Mouse (Mus musculus) myocyte (in vitro differentiated cells): ENCODE results near the gene Mrps18a. TPM values are rescaled to one million over a fixed set of nuclear protein-coding genes. Genes with fewer than 3 reads are reported as not detected.
A peak's percentile ranks its signal among the peaks of the same experiment; 100 is the strongest.

Experiments
- H3K27me3 ChIP-seq: one replicate; pipeline ENCODE4 v1.6.1; 2011; ENCODE audit not compliant: control insufficient read depth, insufficient read depth, insufficient read length
- H3K36me3 ChIP-seq: one replicate; pipeline ENCODE4 v1.6.1; 2011; ENCODE audit not compliant: control insufficient read depth, insufficient read depth
- H3K4me2 ChIP-seq: one replicate; pipeline ENCODE4 v1.6.1; 2011; ENCODE audit warnings: low read depth, control low read depth
- H3K4me3 ChIP-seq: one replicate; pipeline ENCODE4 v1.5.1; 2011; ENCODE audit warnings: mild to moderate bottlenecking, control low read depth, moderate library complexity
- H3K79me2 ChIP-seq: one replicate; pipeline ENCODE4 v1.6.1; 2011; ENCODE audit not compliant: control insufficient read depth, insufficient read depth
- H3ac ChIP-seq: one replicate; pipeline ENCODE4 v1.6.1; 2011; ENCODE audit not compliant: control insufficient read depth, insufficient read length
- CEBPB ChIP-seq: IDR thresholded peaks from 2 replicates; pipeline ENCODE4 v1.6.1; 2011; ENCODE audit warnings: mild to moderate bottlenecking, moderate library complexity; ENCODE audit not compliant: poor library complexity, insufficient read depth, severe bottlenecking
- E2F4 ChIP-seq: IDR thresholded peaks from one replicate; pipeline ENCODE4 v1.6.1; 2011; ENCODE audit warnings: mild to moderate bottlenecking, control low read depth, moderate library complexity; ENCODE audit not compliant: insufficient read depth
- MAX ChIP-seq: IDR thresholded peaks from one replicate; pipeline ENCODE4 v1.6.1; 2011; ENCODE audit warnings: low read depth, mild to moderate bottlenecking, control low read depth
- MYOD1 ChIP-seq, 3 experiments: IDR thresholded peaks; one replicate each; pipeline ENCODE4 v1.6.1; 2011; ENCODE audit warnings: control low read depth in 2 of 3, low read depth in 2 of 3, mild to moderate bottlenecking in 2 of 3, moderate library complexity in 1 of 3; ENCODE audit not compliant: insufficient read length in 2 of 3, control insufficient read depth in 1 of 3
- MYOG ChIP-seq, 3 experiments: IDR thresholded peaks; one replicate each; pipeline ENCODE4 v1.6.1; 2011; ENCODE audit warnings: control low read depth in 2 of 3, low read depth in 2 of 3, mild to moderate bottlenecking in 2 of 3; ENCODE audit not compliant: insufficient read length in 2 of 3, control insufficient read depth in 1 of 3, insufficient read depth in 1 of 3
- POLR2A ChIP-seq: IDR thresholded peaks from one replicate; pipeline ENCODE4 v1.6.1; 2011; ENCODE audit warnings: low read depth, mild to moderate bottlenecking, control low read depth, moderate library complexity; ENCODE audit not compliant: insufficient read length
- POLR2AphosphoS2 ChIP-seq: IDR thresholded peaks from one replicate; pipeline ENCODE4 v1.6.1; 2011; ENCODE audit warnings: low read depth, control low read depth; ENCODE audit not compliant: insufficient read length
- REST ChIP-seq: IDR thresholded peaks from one replicate; pipeline ENCODE4 v1.6.1; 2011; ENCODE audit warnings: mild to moderate bottlenecking, control low read depth, moderate library complexity; ENCODE audit not compliant: insufficient read depth, insufficient read length
- SRF ChIP-seq: IDR thresholded peaks from one replicate; pipeline ENCODE4 v1.6.1; 2011; ENCODE audit warnings: low read depth; ENCODE audit not compliant: control insufficient read depth, insufficient read length
- TCF12 ChIP-seq: IDR thresholded peaks from one replicate; pipeline ENCODE4 v1.6.1; 2011; ENCODE audit warnings: mild to moderate bottlenecking, control low read depth; ENCODE audit not compliant: poor library complexity, insufficient read depth, severe bottlenecking
- TCF3 ChIP-seq: IDR thresholded peaks from one replicate; pipeline ENCODE4 v1.6.1; 2011; ENCODE audit warnings: low read depth, control low read depth; ENCODE audit not compliant: insufficient read length
- USF1 ChIP-seq: IDR thresholded peaks from one replicate; pipeline ENCODE4 v1.6.1; 2011; ENCODE audit warnings: low read depth, mild to moderate bottlenecking, control low read depth, moderate library complexity
- polyA plus RNA-seq: library from polyadenylated mRNA; unstranded; fragments of >200 nt; fragmentation: generic; extraction: Trizol; gene quantifications from one replicate; pipeline ENCODE4 v1.2.1, GENCODE M21; 2012; ENCODE audit warnings: missing spikeins

Mrps18a gene
- polyA plus RNA-seq, 1 experiment = 112 TPM

DNA sequence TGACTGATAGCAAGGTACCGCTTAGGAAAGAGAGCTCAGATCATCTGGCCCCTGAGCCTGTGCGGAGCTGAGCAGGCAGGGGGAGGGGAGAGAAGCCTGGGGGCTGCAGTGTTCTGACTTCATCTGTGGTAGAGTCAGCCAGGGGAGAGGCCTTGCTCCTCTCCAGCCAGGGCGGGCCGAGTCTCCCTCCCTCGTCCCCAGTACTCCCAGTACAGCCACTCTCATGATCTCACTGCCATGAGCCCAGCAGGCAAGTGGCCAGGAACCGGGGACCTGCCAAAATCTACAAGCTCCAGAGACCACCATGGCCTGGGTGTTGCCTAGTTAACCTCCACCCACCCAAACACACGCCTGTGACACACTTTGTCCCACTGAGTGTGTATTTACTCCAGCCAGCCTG is 29.1 kb upstream of the Mrps18a start:
- H3K4me2 ChIP-seq = no peak overlapping the region
- TF ChIP-seq TCF12 = no peak
- no peak for TF ChIP-seq TCF3
- TF ChIP-seq MYOG (IDR thresholded peaks at IDR 0.05; ENCODE audit: control insufficient read depth in 1 of 3, insufficient read depth in 1 of 3, insufficient read length in 2 of 3, low read depth in 2 of 3) = no peak
- TF ChIP-seq REST = no peak
- TF ChIP-seq E2F4 = no peak
- no peak for TF ChIP-seq MAX
- no peak for TF ChIP-seq CEBPB
- no peak for TF ChIP-seq MYOD1 (IDR thresholded peaks at IDR 0.05; ENCODE audit: control insufficient read depth in 1 of 3, insufficient read length in 2 of 3, low read depth in 2 of 3)
- TF ChIP-seq USF1 = no peak
- no peak for TF ChIP-seq POLR2A
- no peak for TF ChIP-seq SRF
- no peak for TF ChIP-seq POLR2AphosphoS2
- no peak overlapping the region for H3K4me3 ChIP-seq
- H3K79me2 ChIP-seq = no peaks in the 10 kb centered on the region
- H3ac ChIP-seq = no peak overlapping the region
- no peaks in the 10 kb centered on the region for H3K27me3 ChIP-seq
- H3K36me3 ChIP-seq = no peaks in the 10 kb centered on the region

DNA sequence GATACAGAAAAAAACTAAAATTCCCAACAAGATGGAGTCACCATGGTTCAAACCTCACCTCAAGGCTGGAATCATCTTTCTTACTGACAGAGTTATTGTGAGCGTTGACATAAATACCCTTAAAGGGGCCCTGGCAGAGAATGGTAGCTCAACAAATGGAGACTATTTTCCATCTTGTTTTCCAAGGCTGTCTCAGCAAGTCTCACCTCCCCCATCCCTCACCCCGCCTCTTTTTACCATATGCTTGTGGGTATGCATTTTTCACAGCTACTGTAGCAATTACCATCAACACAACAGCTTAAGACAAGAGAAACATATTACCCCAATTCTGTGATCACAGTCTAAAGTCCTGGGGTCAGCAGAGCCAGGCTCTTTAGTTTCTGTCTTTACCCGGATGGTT is 27.4 kb upstream of the Mrps18a start:
- Histone ChIP-seq H3K4me2 (no peak overlapping the region), H3K36me3 (no peaks in the 10 kb centered on the region), H3K27me3 (no peaks in the 10 kb centered on the region), H3K4me3 (no peak overlapping the region), H3K79me2 (no peaks in the 10 kb centered on the region), H3ac (no peak overlapping the region)
- TF ChIP-seq MYOD1 (IDR thresholded peaks at IDR 0.05; ENCODE audit: control insufficient read depth in 1 of 3, insufficient read length in 2 of 3, low read depth in 2 of 3) (no peak), MAX (no peak), SRF (no peak), E2F4 (no peak), CEBPB (no peak), TCF3 (no peak), POLR2AphosphoS2 (no peak)

DNA sequence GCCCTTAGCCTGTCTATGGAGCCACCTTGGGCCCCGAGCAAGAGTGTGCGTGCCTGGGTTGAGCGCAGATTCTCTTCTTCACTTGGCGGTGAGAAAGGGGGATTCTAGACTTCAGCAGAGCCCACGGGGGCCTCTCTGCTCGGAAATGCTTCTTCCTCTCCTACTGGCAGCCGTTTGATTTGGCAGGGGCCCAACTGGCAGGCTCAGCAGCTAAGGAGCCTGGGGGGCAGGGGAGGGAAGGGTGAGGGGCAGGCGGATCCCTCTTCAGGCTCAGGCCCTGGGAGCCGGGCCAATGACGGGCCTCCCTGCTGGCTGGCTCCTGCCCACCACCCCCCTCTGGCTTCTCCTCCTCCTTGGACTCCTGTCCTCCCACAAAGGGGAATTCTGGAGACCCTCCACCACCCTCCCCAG is 26.7 kb upstream of the Mrps18a start:
- H3K27me3 ChIP-seq = no peaks in the 10 kb centered on the region
- H3ac ChIP-seq = no peak overlapping the region
- H3K4me2 ChIP-seq = no peak overlapping the region
- H3K79me2 ChIP-seq = no peaks in the 10 kb centered on the region
- H3K36me3 ChIP-seq = no peaks in the 10 kb centered on the region
- no peak overlapping the region for H3K4me3 ChIP-seq
- TF ChIP-seq SRF (no peak), MYOD1 (IDR thresholded peaks at IDR 0.05; ENCODE audit: control insufficient read depth in 1 of 3, insufficient read length in 2 of 3, low read depth in 2 of 3) (no peak), E2F4 (no peak), TCF12 (no peak), REST (no peak), POLR2AphosphoS2 (no peak), POLR2A (no peak), USF1 (no peak), MYOG (IDR thresholded peaks at IDR 0.05; ENCODE audit: control insufficient read depth in 1 of 3, insufficient read depth in 1 of 3, insufficient read length in 2 of 3, low read depth in 2 of 3) (no peak), MAX (no peak), TCF3 (no peak), CEBPB (no peak)

DNA sequence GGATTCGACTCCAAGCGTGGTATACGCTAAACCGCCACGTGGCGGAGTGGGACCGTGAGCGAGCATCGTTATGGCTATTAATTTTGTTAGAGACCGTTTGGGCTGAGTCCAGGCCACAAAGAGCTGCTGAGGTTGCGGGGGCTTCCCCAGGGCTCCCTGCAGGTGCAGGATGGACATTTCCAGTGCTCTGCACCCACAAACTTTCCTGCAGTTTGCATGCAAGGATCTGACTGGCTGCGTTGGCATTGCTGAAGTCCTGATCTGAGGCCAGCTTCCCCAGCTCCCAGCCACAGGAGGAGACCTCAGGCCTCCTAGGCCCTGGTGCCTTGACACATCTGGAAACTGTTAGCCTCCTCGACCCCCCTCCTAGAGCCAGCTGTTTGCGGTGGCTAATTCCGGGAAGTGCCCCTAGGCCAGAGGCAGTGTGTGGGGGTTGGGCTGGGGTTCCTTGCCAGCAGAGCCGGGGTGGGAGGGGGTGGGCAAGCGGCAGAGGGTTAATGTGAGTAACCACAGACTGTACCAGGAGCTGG is 24.4 kb upstream of the Mrps18a start:
- no peaks in the 10 kb centered on the region for H3K36me3 ChIP-seq
- H3K4me3 ChIP-seq = no peak overlapping the region
- H3K79me2 ChIP-seq = no peaks in the 10 kb centered on the region
- H3ac ChIP-seq = no peak overlapping the region
- TF ChIP-seq TCF3 (no peak), MYOG (IDR thresholded peaks at IDR 0.05; ENCODE audit: control insufficient read depth in 1 of 3, insufficient read depth in 1 of 3, insufficient read length in 2 of 3, low read depth in 2 of 3) (peak in 1 of 3 experiments; percentile 10), MYOD1 (IDR thresholded peaks at IDR 0.05; ENCODE audit: control insufficient read depth in 1 of 3, insufficient read length in 2 of 3, low read depth in 2 of 3) (peak in 2 of 3 experiments; percentile 43 to 53), E2F4 (no peak), POLR2A (no peak), MAX (no peak), SRF (no peak), USF1 (no peak), TCF12 (peak; percentile 9), CEBPB (no peak)
- peak overlapping the region; percentile 9 for H3K4me2 ChIP-seq
- H3K27me3 ChIP-seq = no peaks in the 10 kb centered on the region

DNA sequence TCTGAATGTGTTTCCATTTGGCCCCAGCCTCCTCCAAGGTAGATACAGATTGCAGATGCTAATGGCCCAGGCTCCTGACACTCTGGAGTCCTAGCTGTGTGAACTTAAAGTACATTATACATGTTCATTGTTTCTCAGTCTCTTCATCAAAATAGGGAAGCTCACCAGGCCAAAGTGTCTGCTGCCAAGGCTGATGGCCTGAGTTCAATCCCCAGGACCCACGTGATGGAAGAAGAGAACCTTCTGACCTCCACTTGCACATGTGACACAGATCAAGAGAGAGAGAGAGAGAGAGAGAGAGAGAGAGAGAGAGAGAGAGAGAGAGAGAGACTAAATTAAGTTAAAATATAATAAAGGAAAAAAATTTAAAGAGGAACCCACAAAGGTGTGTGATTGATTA is 19.4 kb upstream of the Mrps18a start:
- Histone ChIP-seq H3K27me3 (peaks cover 22% of the 10 kb centered on the region), H3ac (no peak overlapping the region), H3K4me2 (no peak overlapping the region), H3K36me3 (no peaks in the 10 kb centered on the region), H3K4me3 (no peak overlapping the region), H3K79me2 (no peaks in the 10 kb centered on the region)
- TF ChIP-seq REST (no peak), POLR2AphosphoS2 (no peak), MAX (no peak), MYOD1 (IDR thresholded peaks at IDR 0.05; ENCODE audit: control insufficient read depth in 1 of 3, insufficient read length in 2 of 3, low read depth in 2 of 3) (no peak), POLR2A (no peak), E2F4 (no peak), TCF12 (no peak), SRF (no peak), CEBPB (no peak), MYOG (IDR thresholded peaks at IDR 0.05; ENCODE audit: control insufficient read depth in 1 of 3, insufficient read depth in 1 of 3, insufficient read length in 2 of 3, low read depth in 2 of 3) (no peak)
